Mouse (Mus musculus): ENCODE measurements at regions not wholly inside any gene's neighbourhood (a gene's known extent, or its start where the extent isn't known, plus 50 kb on each side); places are given as distances from the start of the nearest gene placed in this dataset.

DNA sequence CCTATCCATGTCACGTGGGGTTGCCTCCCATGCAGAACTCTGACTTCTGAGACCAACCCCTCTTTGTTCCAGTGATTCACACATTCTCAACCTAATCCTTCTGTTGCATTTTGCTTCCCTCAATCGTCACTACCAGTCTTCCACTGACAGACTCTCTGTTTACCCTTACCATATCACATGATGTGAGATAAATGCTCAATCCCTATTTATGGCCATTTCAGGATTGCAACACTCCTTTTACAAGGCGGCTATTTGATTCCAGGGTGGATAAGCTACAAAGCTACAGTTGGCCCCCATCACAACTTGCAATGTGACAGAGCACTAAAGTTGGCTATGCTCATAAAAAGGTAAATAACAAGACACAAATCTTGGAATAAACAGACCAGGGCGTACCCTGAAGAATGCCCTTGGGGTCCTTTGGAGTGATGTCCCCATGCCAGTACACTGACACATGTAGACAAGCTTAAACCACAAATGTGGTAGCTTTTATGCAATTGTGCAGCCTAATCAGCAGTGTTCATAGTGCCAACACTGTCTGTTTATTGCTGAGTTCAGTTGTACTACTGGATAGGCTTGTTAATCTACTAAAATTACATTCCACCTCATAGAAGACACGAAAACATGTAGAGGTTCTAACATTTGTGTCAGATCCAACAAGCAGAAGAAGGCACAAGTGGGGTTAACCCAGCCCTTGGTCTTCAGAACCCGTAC, 384.4 kb downstream of the Osr1 start:
- TF ChIP-seq CTCF (IDR thresholded peaks at IDR 0.05; ENCODE audit: borderline replicate concordance, extremely low read depth, insufficient read depth, insufficient read length) = no peak
- no peak for TF ChIP-seq POLR2A (IDR thresholded peaks at IDR 0.05; ENCODE audit: borderline replicate concordance, extremely low read depth, insufficient read depth, insufficient read length, poor library complexity, severe bottlenecking)
